Mouse (Mus musculus): ENCODE results near the gene Lingo2.

DNA sequence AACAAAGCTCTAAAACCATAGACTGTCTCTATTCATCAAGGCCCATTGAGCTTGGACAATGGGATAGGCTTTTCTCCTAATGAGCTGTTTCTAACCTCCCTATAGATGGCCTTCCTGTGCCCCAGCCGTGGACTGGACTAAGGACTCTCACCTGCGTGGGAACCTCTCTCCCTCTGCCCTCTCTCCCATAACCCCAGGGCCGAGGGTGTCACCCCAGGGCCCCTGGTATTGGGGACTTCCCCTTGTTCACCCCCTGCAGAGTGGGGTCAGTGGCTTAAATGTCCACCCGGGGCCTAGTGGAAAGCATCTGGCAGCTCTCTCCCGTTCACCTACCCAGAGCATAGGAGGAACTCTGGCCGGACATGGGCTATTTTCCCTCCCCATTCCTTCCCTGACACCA lies 965.5 kb downstream of the Lingo2 start:
- no peak for TF ChIP-seq CTCF (IDR thresholded peaks at IDR 0.05)
- TF ChIP-seq EP300 (IDR thresholded peaks at IDR 0.05): no peak
